Mouse (Mus musculus): ENCODE results near the gene Cpsf4.
"Not testable (repeated sequence)": the region's sequence is repeated elsewhere in the genome, so short reads cannot be mapped to it uniquely, and the experiment has no call there.

Gene Cpsf4

GRCm38 (mm10) chr5:145226453-145226852 is 59.4 kb downstream of the Cpsf4 start:
- DNase-seq = no peak

GRCm38 (mm10) chr5:145229283-145229682 is 62.3 kb downstream of the Cpsf4 start:
- not testable (repeated sequence) for DNase-seq

GRCm38 (mm10) chr5:145230641-145231040 is 63.6 kb downstream of the Cpsf4 start:
- no peak for DNase-seq

GRCm38 (mm10) chr5:145231367-145231871 is 64.4 kb downstream of the Cpsf4 start, which contains the start of gene Zfp655:
Gene Zfp655, plus strand, starts transcription at chr5:145231715.
- DNase-seq = peak; percentile 98
